Mouse (Mus musculus): ENCODE measurements at regions not wholly inside any gene's neighbourhood (a gene's known extent, or its start where the extent isn't known, plus 50 kb on each side); places are given as distances from the start of the nearest gene placed in this dataset.

DNA sequence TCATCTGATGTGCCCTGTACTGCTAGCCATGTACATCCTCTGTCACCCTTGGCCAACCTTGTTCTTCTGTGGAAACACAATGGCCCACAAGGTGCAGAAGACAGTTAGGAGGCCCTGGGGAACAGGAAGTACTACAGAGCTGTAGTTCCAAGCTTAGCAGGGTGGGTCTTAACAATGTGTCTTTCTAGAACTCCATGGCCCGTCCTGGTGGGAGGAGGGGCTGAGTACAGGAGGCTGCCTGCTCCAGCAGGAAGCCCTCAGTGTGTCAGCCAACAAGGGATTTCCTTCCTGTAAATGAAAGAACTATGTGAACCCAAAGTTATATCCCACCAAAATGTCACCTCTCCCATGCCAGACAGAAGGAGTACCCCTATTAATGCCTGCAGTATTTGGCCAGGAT is 190.4 kb downstream of the Gm10260 start:
- Histone ChIP-seq H3K27me3 (replicated peaks) (no peaks in the 10 kb centered on the region), H3K4me2 (replicated peaks) (no peak overlapping the region), H3K9me3 (no peaks in the 10 kb centered on the region), H3K9ac (no peak overlapping the region), H3K27ac (no peak overlapping the region), H3K36me3 (no peaks in the 10 kb centered on the region), H3K4me1 (no peaks in the 10 kb centered on the region; the same call in 1 of the 2 replicates), H3K4me3 (no peak overlapping the region)
- WGBS = 53% methylated on average over 1 of the region's 1 CpGs
- ATAC-seq (ENCODE audit: low FRiP score, low read depth) = no peak

DNA sequence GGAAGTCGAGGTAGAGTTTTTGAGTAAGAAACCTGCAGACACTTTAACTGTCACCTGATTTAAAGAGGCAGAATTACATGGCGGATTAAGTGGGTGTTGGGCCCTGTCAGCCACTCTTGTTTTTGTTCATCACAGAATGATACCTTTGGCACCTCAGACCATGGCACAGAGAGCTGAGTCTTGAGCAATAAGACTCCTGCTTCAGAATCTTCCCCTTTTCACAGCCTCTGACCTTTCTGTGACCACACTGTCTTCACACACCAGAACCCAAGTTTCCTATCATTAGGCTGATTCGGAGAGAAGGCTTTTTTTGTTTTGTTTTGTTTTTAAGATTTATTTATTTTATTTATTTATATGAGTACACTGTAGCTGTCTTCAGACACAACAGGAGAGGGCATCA is 192.8 kb downstream of the Gm10260 start:
- no peak overlapping the region for H3K27ac ChIP-seq
- H3K4me1 ChIP-seq = no peaks in the 10 kb centered on the region; the same call in 1 of the 2 replicates
- no peak overlapping the region for H3K9ac ChIP-seq
- WGBS = 85% methylated on average over 3 of the region's 3 CpGs
- H3K4me2 ChIP-seq (replicated peaks) = no peak overlapping the region
- H3K4me3 ChIP-seq = no peak overlapping the region
- ATAC-seq (ENCODE audit: low FRiP score, low read depth) = no peak
- H3K36me3 ChIP-seq = no peaks in the 10 kb centered on the region
- no peaks in the 10 kb centered on the region for H3K27me3 ChIP-seq (replicated peaks)
- H3K9me3 ChIP-seq = no peaks in the 10 kb centered on the region

DNA sequence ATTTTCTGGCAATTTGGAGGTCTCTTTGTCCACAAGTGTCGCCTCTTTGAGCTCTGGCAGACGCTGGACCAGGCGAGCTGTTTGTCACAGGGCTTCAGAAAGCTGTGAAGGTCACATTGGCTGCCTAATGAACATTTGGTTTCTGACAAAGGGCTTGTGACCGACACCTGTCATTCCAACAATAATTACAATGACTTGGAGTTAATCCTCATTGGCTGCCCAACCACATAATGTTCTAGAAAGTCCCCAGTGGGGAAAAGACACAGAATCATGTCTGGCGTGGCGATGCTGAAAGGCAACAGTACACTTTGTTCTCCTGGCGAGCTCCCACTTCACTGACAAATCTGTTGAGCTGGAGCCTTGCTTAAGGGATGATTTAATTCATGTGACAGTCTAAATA is 194.4 kb downstream of the Gm10260 start:
- no peaks in the 10 kb centered on the region for H3K36me3 ChIP-seq
- no peak overlapping the region for H3K4me2 ChIP-seq (replicated peaks)
- H3K9ac ChIP-seq = no peak overlapping the region
- ATAC-seq (ENCODE audit: low FRiP score, low read depth) = no peak
- no peaks in the 10 kb centered on the region for H3K27me3 ChIP-seq (replicated peaks)
- no peak overlapping the region for H3K4me3 ChIP-seq
- no peaks in the 10 kb centered on the region for H3K9me3 ChIP-seq
- 53% methylated on average over 7 of the region's 7 CpGs for WGBS
- no peaks in the 10 kb centered on the region; the same call in 1 of the 2 replicates for H3K4me1 ChIP-seq
- H3K27ac ChIP-seq = no peak overlapping the region

DNA sequence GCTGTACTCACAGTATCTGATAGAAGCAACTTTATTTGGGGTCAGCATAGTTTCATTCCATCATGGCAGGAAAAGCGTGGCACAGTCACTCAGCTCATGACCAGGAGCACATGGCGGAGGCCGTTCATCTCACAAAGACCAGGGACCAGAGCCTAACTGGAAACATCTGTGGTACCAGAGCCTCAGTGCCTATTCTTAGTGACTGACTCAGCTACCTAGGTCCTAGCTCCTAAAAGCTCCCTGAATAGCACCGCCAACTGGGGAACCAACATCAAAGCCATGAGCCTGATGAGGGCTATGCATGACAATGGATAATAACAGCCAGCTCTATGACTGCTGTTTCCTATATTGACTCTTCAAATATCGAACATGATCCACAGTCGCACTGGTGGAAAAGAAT is 198.2 kb downstream of the Gm10260 start:
- no peak overlapping the region for H3K9ac ChIP-seq
- no peak for ATAC-seq (ENCODE audit: low FRiP score, low read depth)
- H3K9me3 ChIP-seq = no peaks in the 10 kb centered on the region
- WGBS = 86% methylated on average over 6 of the region's 6 CpGs
- H3K27me3 ChIP-seq (replicated peaks) = no peaks in the 10 kb centered on the region
- no peaks in the 10 kb centered on the region for H3K36me3 ChIP-seq
- H3K4me2 ChIP-seq (replicated peaks) = no peak overlapping the region
- H3K4me3 ChIP-seq = no peak overlapping the region
- H3K27ac ChIP-seq = no peak overlapping the region
- H3K4me1 ChIP-seq = no peaks in the 10 kb centered on the region; the same call in 1 of the 2 replicates

DNA sequence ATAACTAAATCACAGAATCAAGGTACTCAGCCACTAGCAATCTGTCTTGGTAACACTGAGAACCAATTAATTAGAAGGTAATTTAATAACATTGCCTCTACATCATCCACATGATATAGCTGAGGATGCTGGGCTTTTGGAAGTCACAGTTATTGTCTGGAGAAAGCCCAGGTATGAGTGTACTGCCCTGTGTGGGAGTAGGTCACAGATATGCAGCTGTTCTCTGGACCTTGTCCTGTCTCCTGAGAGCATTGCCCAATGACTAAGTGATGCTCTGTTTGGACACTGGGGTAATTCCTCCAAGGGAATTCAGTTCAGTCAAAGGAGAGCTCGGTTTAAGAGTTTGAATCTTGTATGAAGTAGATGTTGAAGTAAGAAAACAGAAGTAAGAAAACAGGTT is 199.6 kb downstream of the Gm10260 start:
- H3K9me3 ChIP-seq = no peaks in the 10 kb centered on the region
- 60% methylated on average over 1 of the region's 1 CpGs for WGBS
- ATAC-seq (ENCODE audit: low FRiP score, low read depth) = no peak
- no peaks in the 10 kb centered on the region; the same call in 1 of the 2 replicates for H3K4me1 ChIP-seq
- no peak overlapping the region for H3K4me3 ChIP-seq
- no peak overlapping the region for H3K27ac ChIP-seq
- H3K4me2 ChIP-seq (replicated peaks) = no peak overlapping the region
- no peaks in the 10 kb centered on the region for H3K27me3 ChIP-seq (replicated peaks)
- H3K36me3 ChIP-seq = no peaks in the 10 kb centered on the region
- no peak overlapping the region for H3K9ac ChIP-seq

DNA sequence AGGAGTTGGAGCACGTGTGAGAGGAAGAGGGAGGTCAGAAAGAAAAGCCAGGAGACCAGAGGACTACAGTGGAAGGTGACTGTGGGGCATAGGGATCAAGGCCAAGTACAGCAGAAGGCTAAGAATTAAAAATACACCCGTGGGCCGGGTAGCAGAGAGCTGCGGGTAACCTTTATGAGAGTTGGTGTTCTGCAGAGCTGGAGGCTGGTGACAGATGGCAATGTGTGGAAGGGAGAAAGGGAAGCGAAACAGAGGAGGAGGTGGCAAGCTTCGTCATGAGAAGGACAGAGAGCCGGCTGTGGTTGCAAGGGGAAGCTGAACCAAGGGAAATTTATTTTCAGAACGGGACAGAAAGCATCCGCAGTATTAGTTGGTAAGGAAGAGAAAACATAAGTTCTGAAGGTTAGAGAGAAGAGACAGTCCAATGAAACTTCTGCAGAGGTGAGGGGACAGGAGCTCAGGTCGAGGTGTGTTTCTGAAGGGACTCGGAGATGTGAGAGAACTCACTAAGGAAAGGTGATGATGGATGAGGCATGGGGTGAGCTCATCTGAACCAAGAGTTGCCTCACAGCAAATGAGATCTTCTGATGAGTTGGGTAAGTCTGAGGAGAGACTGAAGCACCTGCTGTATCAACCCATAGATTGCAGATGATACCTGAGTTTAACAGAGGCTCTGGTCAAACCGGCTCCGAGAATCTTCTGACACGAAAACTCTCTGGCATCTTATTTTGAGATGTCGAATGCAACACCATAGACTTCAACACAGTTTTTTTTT is 200.6 kb downstream of the Gm10260 start:
- H3K4me1 ChIP-seq = 0 out of 2 replicates have a peak, but pooled peaks cover under 1% of the 10 kb centered on the region
- H3K4me3 ChIP-seq = no peak overlapping the region
- no peak for ATAC-seq (ENCODE audit: low FRiP score, low read depth)
- H3K27me3 ChIP-seq (replicated peaks) = no peaks in the 10 kb centered on the region
- no peak overlapping the region for H3K9ac ChIP-seq
- no peaks in the 10 kb centered on the region for H3K36me3 ChIP-seq
- no peak overlapping the region for H3K27ac ChIP-seq
- H3K4me2 ChIP-seq (replicated peaks) = no peak overlapping the region
- 90% methylated on average over 15 of the region's 15 CpGs for WGBS
- no peaks in the 10 kb centered on the region for H3K9me3 ChIP-seq

DNA sequence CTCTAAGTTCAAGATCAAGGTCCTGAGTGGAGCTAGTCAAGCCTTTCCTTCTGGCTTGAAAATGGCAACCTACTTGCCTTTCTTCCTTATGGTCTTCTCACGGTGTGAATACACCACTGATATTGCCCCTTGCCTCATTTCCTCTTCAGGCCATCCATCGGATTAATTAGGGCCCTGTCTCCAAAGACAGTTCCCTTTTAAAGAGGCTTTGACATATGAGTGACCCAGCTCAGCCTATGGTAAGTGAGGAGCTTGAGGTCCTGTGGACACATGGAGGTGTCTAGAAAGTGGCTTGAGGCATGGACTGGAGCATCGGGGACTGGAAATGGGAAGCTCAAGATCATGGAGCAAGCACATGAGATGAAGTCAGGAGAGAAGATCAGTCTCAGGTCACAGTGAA is 201.5 kb downstream of the Gm10260 start:
- H3K27me3 ChIP-seq (replicated peaks) = no peaks in the 10 kb centered on the region
- H3K36me3 ChIP-seq = no peaks in the 10 kb centered on the region
- no peaks in the 10 kb centered on the region for H3K9me3 ChIP-seq
- 87% methylated on average over 3 of the region's 3 CpGs for WGBS
- H3K4me2 ChIP-seq (replicated peaks) = no peak overlapping the region
- H3K9ac ChIP-seq = no peak overlapping the region
- H3K4me3 ChIP-seq = no peak overlapping the region
- no peak overlapping the region for H3K27ac ChIP-seq
- ATAC-seq (ENCODE audit: low FRiP score, low read depth) = no peak
- H3K4me1 ChIP-seq = 0 out of 2 replicates have a peak, but pooled peaks cover 4% of the 10 kb centered on the region

DNA sequence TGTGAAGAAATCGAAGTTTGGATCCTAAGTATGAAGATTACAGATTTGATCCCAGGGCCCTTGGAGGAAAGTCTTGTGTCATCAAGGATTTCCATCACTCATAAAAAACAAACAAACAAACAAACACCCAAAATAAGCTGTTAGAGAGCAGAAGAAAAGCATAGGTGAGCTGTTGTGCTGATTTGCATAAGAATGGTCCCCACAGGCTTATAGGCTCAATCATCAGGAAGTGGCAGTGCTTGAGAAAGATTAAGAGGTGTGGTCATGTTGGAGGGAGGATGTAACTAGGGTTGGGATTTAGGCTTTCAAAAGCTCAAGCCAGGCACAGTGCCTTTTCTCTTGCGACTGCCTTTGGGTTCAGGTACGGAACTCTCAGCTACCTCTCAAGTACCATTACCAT is 205.1 kb downstream of the Gm10260 start:
- Histone ChIP-seq H3K4me2 (replicated peaks) (no peak overlapping the region), H3K4me3 (no peak overlapping the region), H3K27ac (no peak overlapping the region), H3K9me3 (no peaks in the 10 kb centered on the region; the same call in 1 of the 2 replicates), H3K36me3 (no peaks in the 10 kb centered on the region), H3K9ac (no peak overlapping the region), H3K27me3 (replicated peaks) (no peaks in the 10 kb centered on the region), H3K4me1 (0 out of 2 replicates have a peak, but pooled peaks cover 8% of the 10 kb centered on the region)
- ATAC-seq (ENCODE audit: low FRiP score, low read depth) = no peak
- WGBS = 92% methylated on average over 3 of the region's 3 CpGs

DNA sequence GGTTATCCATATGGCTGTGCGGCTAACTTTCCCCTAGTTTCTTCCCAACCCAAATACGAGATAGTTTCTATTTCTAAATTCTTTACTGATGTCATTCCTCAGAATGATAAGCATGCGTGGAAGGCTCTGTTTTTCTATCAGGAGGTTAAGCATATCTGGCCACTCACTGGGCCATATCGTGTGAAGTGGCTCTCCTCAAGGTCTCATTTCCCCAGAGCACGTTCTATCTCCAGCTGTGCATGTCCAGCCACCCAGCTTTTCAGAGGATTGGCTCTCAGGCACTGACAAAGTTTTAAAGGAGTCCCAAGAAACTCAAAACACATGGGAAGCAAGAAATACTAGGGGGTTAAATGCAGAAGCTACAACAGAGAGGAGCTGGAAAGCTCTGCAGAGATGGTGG is 205.8 kb downstream of the Gm10260 start:
- no peak overlapping the region for H3K9ac ChIP-seq
- H3K9me3 ChIP-seq = no peaks in the 10 kb centered on the region; the same call in 1 of the 2 replicates
- ATAC-seq (ENCODE audit: low FRiP score, low read depth) = no peak
- H3K4me2 ChIP-seq (replicated peaks) = no peak overlapping the region
- 0 out of 2 replicates have a peak, but pooled peaks cover 8% of the 10 kb centered on the region for H3K4me1 ChIP-seq
- no peak overlapping the region for H3K27ac ChIP-seq
- no peaks in the 10 kb centered on the region for H3K36me3 ChIP-seq
- H3K27me3 ChIP-seq (replicated peaks) = no peaks in the 10 kb centered on the region
- WGBS = 51% methylated on average over 5 of the region's 5 CpGs
- no peak overlapping the region for H3K4me3 ChIP-seq

DNA sequence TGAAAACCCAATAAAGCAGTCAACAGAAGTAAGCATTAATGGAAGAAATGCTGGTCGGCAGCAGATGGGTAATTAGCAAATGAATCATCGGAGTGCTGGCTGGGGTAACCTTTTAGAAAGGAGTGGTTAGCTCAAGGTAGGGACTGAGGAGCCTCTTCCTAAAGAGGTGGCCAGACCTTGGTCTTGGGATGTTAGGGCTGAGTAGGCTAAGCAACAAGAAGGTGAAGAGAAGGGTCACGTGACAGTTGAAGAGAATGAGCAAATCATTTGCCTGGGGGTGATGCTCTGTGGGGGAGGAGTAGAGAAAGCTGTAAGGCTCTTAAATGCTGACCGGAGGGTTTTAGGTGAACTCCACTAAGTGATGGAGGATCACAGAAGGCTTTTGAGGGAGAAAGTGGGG is 208.2 kb downstream of the Gm10260 start:
- Histone ChIP-seq H3K9ac (no peak overlapping the region), H3K4me1 (peaks cover 8% of the 10 kb centered on the region; the same call in 1 of the 2 replicates), H3K36me3 (no peaks in the 10 kb centered on the region), H3K4me2 (replicated peaks) (no peak overlapping the region), H3K27me3 (replicated peaks) (no peaks in the 10 kb centered on the region), H3K4me3 (no peak overlapping the region), H3K9me3 (no peaks in the 10 kb centered on the region; the same call in 1 of the 2 replicates), H3K27ac (no peak overlapping the region)
- ATAC-seq (ENCODE audit: low FRiP score, low read depth) = no peak
- WGBS = 55% methylated on average over 4 of the region's 4 CpGs

DNA sequence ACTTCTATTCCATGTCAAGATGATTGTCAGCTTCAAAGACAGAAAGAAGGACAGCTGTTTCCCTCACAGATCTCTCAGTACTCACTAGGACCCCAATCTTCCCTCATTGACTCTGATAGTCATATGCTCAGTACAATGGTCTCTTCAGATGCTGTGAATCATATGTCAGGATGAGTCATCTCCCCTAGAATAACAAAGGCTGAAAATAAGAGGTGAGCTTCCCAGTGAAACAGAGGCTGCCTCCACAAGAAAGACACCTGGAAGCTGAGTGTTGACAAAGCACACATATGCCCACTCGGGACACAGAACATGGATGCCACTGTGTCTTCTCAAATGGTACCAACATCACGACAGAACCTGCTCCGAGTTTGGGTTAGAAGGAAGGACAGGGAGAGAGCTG is 209.6 kb downstream of the Gm10260 start:
- no peak overlapping the region for H3K27ac ChIP-seq
- no peak overlapping the region for H3K9ac ChIP-seq
- no peak overlapping the region for H3K4me3 ChIP-seq
- no peak overlapping the region for H3K4me2 ChIP-seq (replicated peaks)
- no peak for ATAC-seq (ENCODE audit: low FRiP score, low read depth)
- 90% methylated on average over 3 of the region's 3 CpGs for WGBS
- H3K36me3 ChIP-seq = no peaks in the 10 kb centered on the region
- H3K4me1 ChIP-seq = peaks cover 10% of the 10 kb centered on the region; the same call in 1 of the 2 replicates
- H3K9me3 ChIP-seq = no peaks in the 10 kb centered on the region; the same call in 1 of the 2 replicates
- no peaks in the 10 kb centered on the region for H3K27me3 ChIP-seq (replicated peaks)

DNA sequence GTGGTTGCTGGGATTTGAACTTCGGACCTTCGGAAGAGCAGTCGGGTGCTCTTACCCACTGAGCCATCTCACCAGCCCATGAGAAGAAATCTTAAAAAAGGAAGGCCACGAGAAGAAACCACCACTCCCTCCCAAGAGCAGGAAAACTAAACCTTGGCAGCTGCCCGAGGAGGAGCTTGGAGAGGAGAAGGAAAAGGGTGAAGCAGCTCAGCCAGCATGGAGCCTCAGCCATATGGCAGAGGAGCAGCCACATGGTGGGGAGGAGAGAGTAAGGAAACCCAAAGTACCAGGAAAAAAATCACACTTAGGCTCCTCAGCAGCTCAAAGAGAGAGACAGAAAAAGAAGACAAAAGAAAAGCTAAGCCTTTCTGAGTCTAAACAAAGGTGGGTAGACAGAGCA is 210.3 kb downstream of the Gm10260 start:
- no peak overlapping the region for H3K4me3 ChIP-seq
- no peaks in the 10 kb centered on the region for H3K36me3 ChIP-seq
- H3K27me3 ChIP-seq (replicated peaks) = no peaks in the 10 kb centered on the region
- H3K9me3 ChIP-seq = no peaks in the 10 kb centered on the region; the same call in 1 of the 2 replicates
- no peak for ATAC-seq (ENCODE audit: low FRiP score, low read depth)
- H3K4me2 ChIP-seq (replicated peaks) = no peak overlapping the region
- WGBS = 86% methylated on average over 5 of the region's 5 CpGs
- no peak overlapping the region for H3K27ac ChIP-seq
- no peak overlapping the region for H3K9ac ChIP-seq
- H3K4me1 ChIP-seq = peaks cover 10% of the 10 kb centered on the region; the same call in 1 of the 2 replicates

DNA sequence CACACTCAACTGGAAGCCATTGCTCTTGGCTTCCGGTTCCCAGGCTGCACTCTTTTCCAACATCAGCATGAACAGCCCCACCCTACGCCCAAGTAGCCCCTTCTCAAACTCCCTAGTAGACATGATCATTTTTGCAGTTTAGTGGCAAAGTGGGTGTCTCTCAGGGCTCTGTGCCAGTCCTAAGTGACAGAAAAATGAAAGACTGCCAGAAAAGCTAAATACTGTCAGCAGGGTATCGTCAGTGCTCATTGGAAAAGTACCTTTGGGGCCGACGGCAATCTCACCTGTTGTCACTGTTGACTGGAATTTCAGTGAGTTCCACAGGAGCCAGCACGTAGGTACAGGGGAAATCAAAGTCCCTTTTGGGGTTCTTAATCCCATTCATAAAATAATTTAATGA is 211.0 kb downstream of the Gm10260 start:
- Histone ChIP-seq H3K36me3 (no peaks in the 10 kb centered on the region), H3K9ac (no peak overlapping the region), H3K27me3 (replicated peaks) (no peaks in the 10 kb centered on the region), H3K4me2 (replicated peaks) (no peak overlapping the region), H3K9me3 (no peaks in the 10 kb centered on the region; the same call in 1 of the 2 replicates), H3K4me1 (peaks cover 6% of the 10 kb centered on the region; the same call in 1 of the 2 replicates), H3K27ac (no peak overlapping the region), H3K4me3 (no peak overlapping the region)
- ATAC-seq (ENCODE audit: low FRiP score, low read depth) = no peak
- 94% methylated on average over 6 of the region's 6 CpGs for WGBS
